Mouse (Mus musculus) olfactory bulb, adult 2 months (tissue): ENCODE data around the gene Klhl35.

Source experiments
- CTCF ChIP-seq: fragments of 200-500 bp; IDR thresholded peaks from 2 replicates; pipeline ENCODE4 v1.5.1; 2012; ENCODE audit warnings: low read depth, mild to moderate bottlenecking, low read length, moderate library complexity; ENCODE audit not compliant: insufficient read depth
- POLR2A ChIP-seq: fragments of 200-500 bp; IDR thresholded peaks from 2 replicates; pipeline ENCODE4 v1.6.1; 2012; ENCODE audit warnings: mild to moderate bottlenecking, low read depth, low read length, moderate library complexity; ENCODE audit not compliant: insufficient read depth

DNA sequence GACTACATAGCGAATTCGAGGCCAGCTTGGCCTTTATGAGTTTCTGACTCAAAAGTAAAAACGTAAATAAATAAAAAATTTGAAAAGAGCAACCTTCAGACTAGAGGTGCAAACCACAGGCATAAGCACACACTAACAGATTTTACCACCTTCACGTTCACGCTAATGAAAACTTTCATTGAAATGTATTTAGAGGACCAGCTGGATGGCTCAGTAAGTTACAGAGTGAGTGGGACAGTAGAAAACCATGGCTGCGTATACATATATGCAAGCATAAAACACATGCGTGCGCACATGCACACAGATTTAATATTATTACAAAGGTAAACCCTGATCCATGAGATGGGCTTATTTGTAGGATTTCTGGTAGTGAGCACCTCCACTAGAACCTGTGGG is 18.1 kb downstream of the Klhl35 start:
- TF ChIP-seq CTCF, result no peak
- TF ChIP-seq POLR2A, result no peak
